Mouse (Mus musculus) CH12.LX (cell line): ENCODE data around the gene Ncan.

Source experiments
- ETS1 ChIP-seq: conservative IDR thresholded peaks from 2 replicates; pipeline ENCODE4 v1.6.1; 2012; ENCODE audit warnings: low read depth, mild to moderate bottlenecking, inconsistent platforms, low read length, improper control_type of control experiment, moderate library complexity
- MAX ChIP-seq: IDR thresholded peaks from 2 replicates; pipeline ENCODE4 v1.6.1; 2011; ENCODE audit warnings: low read length, improper control_type of control experiment
- RCOR1 ChIP-seq: conservative IDR thresholded peaks from 2 replicates; pipeline ENCODE4 v1.6.1; 2012; ENCODE audit warnings: low read depth, mild to moderate bottlenecking, inconsistent platforms, low read length, improper control_type of control experiment
- TBP ChIP-seq: conservative IDR thresholded peaks from 2 replicates; pipeline ENCODE4 v1.6.1; 2011; ENCODE audit warnings: low read depth, low read length, improper control_type of control experiment
- ZC3H11A ChIP-seq: IDR thresholded peaks from 2 replicates; pipeline ENCODE4 v1.6.1; 2012; ENCODE audit warnings: low read depth, mild to moderate bottlenecking, inconsistent platforms, low read length, improper control_type of control experiment

DNA sequence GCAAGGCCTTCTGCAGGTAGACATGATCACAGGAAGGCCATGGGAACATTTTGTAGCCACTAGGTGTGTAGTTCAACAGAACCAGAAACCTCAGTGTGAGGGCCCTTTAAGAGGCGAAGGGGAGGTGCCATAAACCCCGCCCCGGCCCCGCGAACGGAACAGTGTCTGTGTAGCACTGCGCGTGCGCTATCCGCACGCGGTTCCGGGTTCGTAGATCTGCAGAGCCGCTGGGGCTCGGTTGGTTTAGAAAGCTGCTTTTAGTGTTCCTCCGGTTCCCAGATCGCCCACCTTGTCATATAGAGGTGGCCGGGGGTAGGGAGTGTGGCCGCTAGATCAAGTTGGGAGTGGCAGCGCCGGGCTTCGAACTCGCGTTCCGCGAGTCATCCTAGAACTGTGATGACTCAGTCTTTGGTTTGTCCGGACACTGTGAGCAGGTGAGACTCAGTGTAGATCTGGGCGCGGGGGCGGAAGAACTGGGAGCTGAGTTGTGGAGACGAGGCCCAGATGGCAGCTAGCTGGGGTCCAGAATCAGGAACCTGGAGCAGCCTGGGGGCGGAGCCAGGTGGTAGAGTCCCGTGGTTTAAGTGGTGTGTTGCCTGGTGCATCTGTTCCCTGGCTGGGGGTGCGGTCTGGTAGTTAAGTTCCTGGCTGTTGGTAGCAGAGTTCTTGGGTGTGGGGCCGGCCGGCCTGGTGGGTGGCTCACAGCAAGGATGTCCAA is 10.7 kb upstream of the Ncan start, which contains the start of gene Nr2c2ap:
- TF ChIP-seq TBP (0 out of 2 replicates have a peak, but pooled peaks have one; percentile 12), ZC3H11A (no peak), RCOR1 (no peak), MAX (peak; percentile 87), ETS1 (no peak)
